Mouse (Mus musculus) cerebellum, adult 9-11 months (tissue): Measurements from ENCODE around the gene Sept9.
"Not testable (repeated sequence)": the region's sequence is repeated elsewhere in the genome, so short reads cannot be mapped to it uniquely, and the experiment has no call there.

Experiments used
- DNase-seq: peaks from one replicate; pipeline ENCODE4 v3.0.0; 2022

Sept9 gene

GRCm38 (mm10) chr11:117331361-117332241 lies 132.1 kb downstream of the Sept9 start:
- no peak for DNase-seq

- DNase-seq: no peak
Measured at GRCm38 (mm10) chr11:117332242-117333149, 133.0 kb downstream of the Sept9 start.

GRCm38 (mm10) chr11:117333150-117333715 lies 133.8 kb downstream of the Sept9 start:
- no peak for DNase-seq

GRCm38 (mm10) chr11:117334101-117334500 lies 134.6 kb downstream of the Sept9 start:
- no peak for DNase-seq

GRCm38 (mm10) chr11:117335146-117335545 lies 135.7 kb downstream of the Sept9 start:
- no peak for DNase-seq

GRCm38 (mm10) chr11:117336081-117336788 lies 136.8 kb downstream of the Sept9 start:
- no peak for DNase-seq

GRCm38 (mm10) chr11:117337749-117338148 lies 138.3 kb downstream of the Sept9 start:
- DNase-seq: no peak

- no peak for DNase-seq
Measured at GRCm38 (mm10) chr11:117338503-117338902, 139.0 kb downstream of the Sept9 start.

GRCm38 (mm10) chr11:117339050-117339449 lies 139.6 kb downstream of the Sept9 start:
- DNase-seq: no peak

GRCm38 (mm10) chr11:117341218-117341617 lies 141.8 kb downstream of the Sept9 start:
- no peak for DNase-seq

- no peak for DNase-seq
Measured at GRCm38 (mm10) chr11:117342076-117342475, 142.6 kb downstream of the Sept9 start.

- not testable (repeated sequence) for DNase-seq
Measured at GRCm38 (mm10) chr11:117342490-117342889, 143.0 kb downstream of the Sept9 start.

GRCm38 (mm10) chr11:117343800-117344199 lies 144.3 kb downstream of the Sept9 start:
- no peak for DNase-seq

GRCm38 (mm10) chr11:117344339-117345021 lies 145.0 kb downstream of the Sept9 start:
- DNase-seq: no peak

- DNase-seq: no peak
Measured at GRCm38 (mm10) chr11:117345022-117345765, 145.7 kb downstream of the Sept9 start.

GRCm38 (mm10) chr11:117347256-117347655 lies 147.8 kb downstream of the Sept9 start:
- DNase-seq: no peak

- DNase-seq: no peak
Measured at GRCm38 (mm10) chr11:117348429-117349103, 149.1 kb downstream of the Sept9 start.

- DNase-seq: no peak
Measured at GRCm38 (mm10) chr11:117349429-117350363, 150.2 kb downstream of the Sept9 start.

- no peak for DNase-seq
Measured at GRCm38 (mm10) chr11:117350462-117351222, 151.2 kb downstream of the Sept9 start.
